Mouse (Mus musculus) E14TG2a.4 (cell line): Measurements from ENCODE around the gene Rnd2.
"Not testable (repeated sequence)": the region's sequence is repeated elsewhere in the genome, so short reads cannot be mapped to it uniquely, and the experiment has no call there.

Experiments
- H3K27me3 ChIP-seq: 2 replicates; pipeline ENCODE4 v1.6.1; 2014; ENCODE audit warnings: low read length, control low read depth; ENCODE audit not compliant: insufficient read depth
- H3K36me3 ChIP-seq: 2 replicates; pipeline ENCODE4 v1.6.1; 2014; ENCODE audit warnings: low read length, control low read depth; ENCODE audit not compliant: insufficient read depth
- H3K4me1 ChIP-seq: replicated peaks from 2 replicates; pipeline ENCODE4 v1.6.1; 2014; ENCODE audit warnings: low read depth, low read length, control low read depth
- H3K4me3 ChIP-seq: replicated peaks from 2 replicates; pipeline ENCODE4 v1.5.1; 2014; ENCODE audit warnings: mild to moderate bottlenecking, low read length
- H3K9me3 ChIP-seq: 2 replicates; pipeline ENCODE4 v1.6.1; 2014; ENCODE audit warnings: low read length, control low read depth
- CTCF ChIP-seq: conservative IDR thresholded peaks from 2 replicates; pipeline ENCODE4 v1.5.1; 2014; ENCODE audit warnings: low read length
- NANOG ChIP-seq: IDR thresholded peaks from 2 replicates; pipeline ENCODE4 v1.6.1; 2014; ENCODE audit warnings: borderline replicate concordance, low read length, mixed read lengths
- POU5F1 ChIP-seq: IDR thresholded peaks from 2 replicates; pipeline ENCODE4 v1.6.1; 2014; ENCODE audit warnings: low read length, borderline replicate concordance

Gene Rnd2

GRCm38 (mm10) chr11:101442127-101442693 is 22.6 kb upstream of the Rnd2 start, which contains the start of gene Rpl27:
Rpl27 (plus strand) TSS chr11:101442298.
- Histone ChIP-seq H3K4me3 (peak within 1 kb of the TSS; percentile 99), H3K36me3 (peaks cover 37% of the 10 kb centered on the region), H3K27me3 (no peaks in the 10 kb centered on the region), H3K9me3 (no peaks in the 10 kb centered on the region), H3K4me1 (peaks cover 30% of the 10 kb centered on the region)
- TF ChIP-seq POU5F1, result no peak
- TF ChIP-seq CTCF, result peak; percentile 66
- TF ChIP-seq NANOG, result 0 out of 2 replicates have a peak, but pooled peaks have one; percentile 21

DNA sequence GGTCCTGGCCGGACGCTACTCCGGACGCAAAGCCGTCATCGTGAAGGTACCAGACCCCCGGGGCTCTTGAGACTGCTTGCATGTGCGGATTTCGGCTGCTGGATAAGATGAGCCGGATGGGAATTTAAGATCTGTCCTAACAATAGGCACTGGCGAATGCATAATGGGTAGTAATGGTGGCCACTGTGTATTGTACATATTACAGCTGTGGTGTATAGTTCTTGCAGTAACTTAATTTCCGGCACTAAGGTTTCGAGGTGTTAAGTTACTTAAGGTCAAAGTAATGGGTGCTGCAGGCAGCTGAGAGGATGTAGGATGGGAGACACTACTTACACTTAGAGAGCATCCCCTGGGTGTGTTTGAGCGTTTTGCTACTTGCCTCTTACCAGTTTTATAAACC is 22.0 kb upstream of the Rnd2 start:
- H3K4me1 ChIP-seq, result peaks cover 32% of the 10 kb centered on the region
- TF ChIP-seq CTCF (no peak), NANOG (no peak), POU5F1 (no peak)
- peaks cover 37% of the 10 kb centered on the region for H3K36me3 ChIP-seq
- no peaks in the 10 kb centered on the region for H3K9me3 ChIP-seq
- H3K4me3 ChIP-seq, result peak overlapping the region; percentile 99
- no peaks in the 10 kb centered on the region for H3K27me3 ChIP-seq

- Histone ChIP-seq H3K4me3 (no peak overlapping the region), H3K36me3 (peaks cover 37% of the 10 kb centered on the region), H3K27me3 (no peaks in the 10 kb centered on the region), H3K4me1 (peaks cover 63% of the 10 kb centered on the region), H3K9me3 (no peaks in the 10 kb centered on the region)
- no peak for TF ChIP-seq NANOG
- TF ChIP-seq CTCF, result no peak
- TF ChIP-seq POU5F1, result no peak
These were observed 18.5 kb upstream of the Rnd2 start for GRCm38 (mm10) chr11:101446319-101446718.

DNA sequence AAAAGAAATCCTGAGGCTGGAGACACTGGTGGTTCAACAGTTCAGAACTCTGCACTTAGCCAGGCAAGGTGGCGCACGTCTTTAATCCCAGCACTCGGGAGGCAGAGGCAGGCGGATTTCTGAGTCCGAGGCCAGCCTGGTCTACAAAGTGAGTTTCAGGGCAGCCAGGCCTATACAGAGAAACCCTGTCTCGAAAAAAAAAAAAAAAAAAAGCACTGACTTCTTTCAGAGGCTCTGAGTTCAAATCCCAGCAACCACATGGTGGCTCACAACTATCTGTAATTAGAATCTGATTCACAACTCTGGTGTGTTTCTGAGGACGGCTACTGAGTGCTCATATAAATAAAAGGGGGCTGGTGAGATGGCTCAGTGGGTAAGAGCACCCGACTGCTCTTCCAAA is 17.9 kb upstream of the Rnd2 start:
- not testable (repeated sequence) for H3K9me3 ChIP-seq, H3K4me3 ChIP-seq, H3K27me3 ChIP-seq
- Histone ChIP-seq H3K4me1 (peaks cover 68% of the 10 kb centered on the region), H3K36me3 (peaks cover 37% of the 10 kb centered on the region)

GRCm38 (mm10) chr11:101447786-101448185 is 17.0 kb upstream of the Rnd2 start:
- no peaks in the 10 kb centered on the region for H3K9me3 ChIP-seq
- H3K36me3 ChIP-seq, result peaks cover 34% of the 10 kb centered on the region
- H3K27me3 ChIP-seq, result no peaks in the 10 kb centered on the region
- H3K4me1 ChIP-seq, result peaks cover 76% of the 10 kb centered on the region
- TF ChIP-seq CTCF, result no peak
- no peak for TF ChIP-seq NANOG
- TF ChIP-seq POU5F1, result no peak
- 0 out of 2 replicates have a peak overlapping the region, but pooled peaks have one; percentile 57 for H3K4me3 ChIP-seq

DNA sequence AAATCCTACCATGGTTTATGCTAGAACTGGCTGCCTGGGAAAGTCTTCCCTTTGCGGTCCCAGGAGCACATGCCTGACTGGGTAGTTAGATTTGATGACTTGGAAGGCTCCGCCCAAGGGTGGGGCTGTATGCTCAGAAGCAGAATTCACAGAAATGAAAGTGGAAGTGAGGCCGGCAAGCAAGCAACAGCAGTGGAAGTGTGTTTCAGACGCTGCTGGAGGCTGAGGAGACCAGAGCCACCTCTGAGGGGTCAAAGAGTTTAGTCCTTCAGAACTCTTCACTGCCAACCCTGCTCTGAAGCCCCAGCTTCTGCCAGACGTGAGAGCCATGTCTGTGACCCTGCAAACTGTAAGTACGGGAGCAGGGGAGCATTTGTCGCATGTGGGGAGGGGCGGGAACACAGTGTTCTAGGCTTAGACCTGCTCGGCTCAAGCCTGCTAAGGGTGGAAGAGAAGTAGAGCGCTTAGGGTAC is 16.5 kb upstream of the Rnd2 start, which contains the start of gene Ifi35:
Gene Ifi35 (plus strand): TSS at position 134 of the 473 bp plus-strand sequence.
- no peaks in the 10 kb centered on the region for H3K9me3 ChIP-seq
- H3K4me3 ChIP-seq, result peak within 1 kb of the TSS; percentile 57
- TF ChIP-seq POU5F1, result no peak
- peaks cover 29% of the 10 kb centered on the region for H3K36me3 ChIP-seq
- peaks cover 76% of the 10 kb centered on the region for H3K4me1 ChIP-seq
- H3K27me3 ChIP-seq, result no peaks in the 10 kb centered on the region

DNA sequence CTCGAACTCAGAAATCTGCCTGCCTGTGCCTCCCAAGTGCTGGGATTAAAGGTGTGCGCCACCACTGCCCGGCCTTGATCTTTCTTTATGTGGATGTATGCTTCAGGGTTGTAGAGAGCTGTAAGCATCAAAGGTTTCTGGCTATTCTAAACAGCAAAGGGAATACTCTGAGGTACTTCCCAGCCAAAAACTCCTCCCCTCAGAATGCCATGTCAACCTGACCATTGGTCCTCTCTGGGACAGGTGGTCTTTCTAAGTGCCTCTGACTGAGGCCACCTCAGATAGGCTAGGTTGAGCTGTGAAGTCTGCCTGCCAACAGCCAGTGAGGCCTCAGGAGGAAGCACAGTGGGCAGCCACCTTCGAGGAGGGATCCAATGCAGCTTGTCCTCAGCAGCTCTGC is 15.9 kb upstream of the Rnd2 start:
- Histone ChIP-seq H3K4me3 (peak overlapping the region; percentile 57; the same call in 1 of the 2 replicates), H3K4me1 (peaks cover 70% of the 10 kb centered on the region), H3K9me3 (no peaks in the 10 kb centered on the region), H3K36me3 (peaks cover 23% of the 10 kb centered on the region), H3K27me3 (no peaks in the 10 kb centered on the region)
- TF ChIP-seq CTCF (no peak), NANOG (no peak), POU5F1 (no peak)

- not testable (repeated sequence) for H3K4me3 ChIP-seq, H3K27me3 ChIP-seq, H3K9me3 ChIP-seq
- Histone ChIP-seq H3K4me1 (peaks cover 67% of the 10 kb centered on the region), H3K36me3 (peaks cover 16% of the 10 kb centered on the region)
These were observed 15.2 kb upstream of the Rnd2 start for GRCm38 (mm10) chr11:101449596-101449995.

- no peaks in the 10 kb centered on the region for H3K27me3 ChIP-seq
- H3K4me1 ChIP-seq, result peaks cover 64% of the 10 kb centered on the region
- no peaks in the 10 kb centered on the region for H3K9me3 ChIP-seq
- H3K36me3 ChIP-seq, result peaks cover 8% of the 10 kb centered on the region
- TF ChIP-seq POU5F1 (no peak), NANOG (no peak), CTCF (peak; percentile 33)
- H3K4me3 ChIP-seq, result no peak overlapping the region
These were observed 14.4 kb upstream of the Rnd2 start for GRCm38 (mm10) chr11:101450394-101450793.
